Mouse (Mus musculus) subcutaneous adipose tissue, adult 2 months (tissue): Measurements from ENCODE around the gene Plekhg2. TPM values are rescaled to one million over a fixed set of nuclear protein-coding genes. Genes with fewer than 3 reads are reported as not detected.

Experiments
- polyA plus RNA-seq: library from polyadenylated mRNA; depleted of rRNA; stranded (reverse); fragments of >200 nt; gene quantifications from 2 replicates; pipeline ENCODE4 v1.2.3, GENCODE M21; 2012; ENCODE audit warnings: low replicate concordance; rRNA removed

Gene Plekhg2
- polyA plus RNA-seq: 27.6 and 51.9 TPM in 2 replicates

GRCm38 (mm10) chr7:28372251-28373108, at the start of gene Plekhg2:
Gene Plekhg2, minus strand, starts transcription at chr7:28372599.

GRCm38 (mm10) chr7:28392429-28393271, 20.3 kb upstream of the Plekhg2 start, which contains the start of the genes Med29 and Paf1:
Gene Med29, minus strand, starts transcription at chr7:28392708.
Gene Paf1, plus strand, starts transcription at chr7:28392951.

GRCm38 (mm10) chr7:28380237-28381016, 8.0 kb upstream of the Plekhg2 start, which contains the start of gene Zfp36:
Gene Zfp36, minus strand, starts transcription at chr7:28380253.

GRCm38 (mm10) chr7:28350155-28350883, 22.1 kb downstream of the Plekhg2 start, which contains the start of gene Rps16:
Gene Rps16, plus strand, starts transcription at chr7:28350652.

DNA sequence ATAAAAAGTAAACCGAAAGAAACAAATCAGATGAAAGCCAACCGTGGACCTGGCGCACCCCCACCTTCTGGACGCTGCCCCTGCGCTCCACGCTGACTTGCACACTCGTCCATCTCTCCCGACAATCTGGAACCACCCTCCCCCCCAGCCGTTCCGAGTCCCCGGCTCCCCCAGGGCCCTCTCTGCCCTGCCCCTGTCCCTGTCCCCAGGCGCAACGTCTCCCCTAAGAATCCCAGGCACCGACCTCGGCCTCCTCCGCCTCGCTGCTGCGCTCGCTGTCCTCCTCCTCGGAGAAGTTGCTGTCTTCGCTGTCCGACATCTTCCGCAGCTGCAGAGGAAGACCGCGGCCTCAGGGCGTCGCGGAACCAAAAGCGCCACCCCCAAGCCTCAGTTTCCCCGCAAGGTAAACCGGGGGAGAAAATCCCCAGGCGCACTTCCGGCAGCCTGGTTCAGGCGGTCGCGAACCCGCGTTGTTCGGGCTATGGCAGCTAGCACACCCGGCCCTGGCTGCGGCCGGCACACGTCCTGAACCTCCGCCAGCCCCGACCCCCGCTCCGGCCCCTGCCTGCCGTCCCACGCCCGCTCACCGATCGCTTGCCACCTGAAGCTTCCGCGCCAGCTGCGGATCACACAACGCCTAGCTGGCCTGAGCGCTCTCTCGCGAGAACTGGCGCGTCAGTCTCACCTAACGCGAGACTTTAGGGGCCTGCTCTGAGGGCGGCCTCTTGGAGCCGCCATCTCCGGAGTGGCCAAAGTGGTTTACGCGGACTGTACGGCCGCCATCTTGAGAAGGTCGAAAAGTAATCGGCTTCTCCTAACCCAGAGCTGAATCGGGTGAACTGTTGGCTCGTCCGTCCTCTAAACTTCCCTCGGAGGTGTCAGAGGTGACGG, 34.0 kb downstream of the Plekhg2 start, which contains the start of gene Supt5:
TSS of gene Supt5 (minus strand) at position 639 of the 891 bp plus-strand sequence.

DNA sequence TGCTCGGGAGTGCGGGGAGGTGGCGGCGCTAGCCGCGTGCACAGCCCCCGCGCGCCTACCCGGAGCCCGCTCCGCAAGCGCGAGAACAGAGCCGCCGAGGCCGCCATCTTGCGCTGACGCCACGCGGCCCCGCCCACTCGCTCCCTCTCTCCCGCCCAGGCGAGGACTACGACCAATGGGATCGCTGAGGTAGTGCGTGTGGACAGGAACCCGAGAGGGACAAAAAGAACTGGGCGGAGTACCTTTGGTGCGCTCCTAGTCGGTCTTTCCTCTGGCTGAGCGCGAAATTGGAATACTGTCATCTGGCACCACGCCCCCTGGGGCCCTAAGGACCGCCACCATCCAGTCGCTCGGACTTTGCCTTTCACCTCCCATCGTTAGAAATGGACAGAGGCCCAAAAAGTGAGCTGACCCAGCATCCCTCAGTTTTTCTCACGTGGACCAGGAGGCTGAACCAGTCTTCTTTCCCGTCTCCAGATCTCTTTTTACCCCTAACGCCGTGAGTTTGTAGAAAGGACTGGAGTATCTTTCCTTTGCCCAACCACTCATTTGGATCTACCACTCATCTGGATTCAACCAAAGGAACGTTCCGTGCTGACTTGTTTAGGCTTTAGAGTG, 60.4 kb downstream of the Plekhg2 start, which contains the start of gene Timm50:
TSS of gene Timm50 (minus strand) at position 147 of the 618 bp plus-strand sequence.

Other genes with a start within 250 kb of the Plekhg2 start
- gene 9530053A07Rik, start 243.1 kb downstream of the Plekhg2 start, polyA plus RNA-seq: 0.08 and 0.11 TPM in 2 replicates
- 25.8 and 84.3 TPM in 2 replicates for gene Fbl, start 202.9 kb downstream of the Plekhg2 start, polyA plus RNA-seq
- gene Dyrk1b, start 193.1 kb downstream of the Plekhg2 start, polyA plus RNA-seq: 41.7 and 43.4 TPM in 2 replicates
- gene Eid2, start 104.7 kb downstream of the Plekhg2 start, polyA plus RNA-seq: 4.6 and 9.1 TPM in 2 replicates
- gene Eid2b, start 94.9 kb downstream of the Plekhg2 start, polyA plus RNA-seq: 6.6 and 12.9 TPM in 2 replicates
- gene Selenov, start 81.4 kb downstream of the Plekhg2 start, polyA plus RNA-seq: 0.14 and 0.33 TPM in 2 replicates
- gene Dll3, start 70.4 kb downstream of the Plekhg2 start, polyA plus RNA-seq: 0.04 and 0.36 TPM in 2 replicates
- gene Timm50, start 60.5 kb downstream of the Plekhg2 start, polyA plus RNA-seq: 112 and 113 TPM in 2 replicates
- 92.2 and 125 TPM in 2 replicates for gene Supt5, start 33.9 kb downstream of the Plekhg2 start, polyA plus RNA-seq
- gene Rps16, start 21.9 kb downstream of the Plekhg2 start, polyA plus RNA-seq: 520 and 1,161 TPM in 2 replicates
- 35.4 and 86.7 TPM in 2 replicates for gene Zfp36, start 7.7 kb upstream of the Plekhg2 start, polyA plus RNA-seq
- 55.0 and 56.9 TPM in 2 replicates for gene Med29, start 20.1 kb upstream of the Plekhg2 start, polyA plus RNA-seq
- 75.4 and 88.0 TPM in 2 replicates for gene Paf1, start 20.4 kb upstream of the Plekhg2 start, polyA plus RNA-seq
- 9.9 and 15.1 TPM in 2 replicates for gene Gmfg, start 64.8 kb upstream of the Plekhg2 start, polyA plus RNA-seq
- 3.1 and 12.7 TPM in 2 replicates for gene Lrfn1, start 79.4 kb upstream of the Plekhg2 start, polyA plus RNA-seq
- not detected in 2 replicates for gene Ifnl2, start 137.9 kb upstream of the Plekhg2 start, polyA plus RNA-seq
- not detected in 2 replicates for gene Ifnl3, start 150.2 kb upstream of the Plekhg2 start, polyA plus RNA-seq
- 0.76 and 0.83 TPM in 2 replicates for gene Sycn, start 168.3 kb upstream of the Plekhg2 start, polyA plus RNA-seq
- gene Nccrp1, start 174.7 kb upstream of the Plekhg2 start, polyA plus RNA-seq: 0.11 TPM in 1 of 2 replicates, not detected in the other
- gene Samd4b, start 225.5 kb upstream of the Plekhg2 start, polyA plus RNA-seq: 79.8 and 99.2 TPM in 2 replicates
- 13.7 and 30.0 TPM in 2 replicates for gene Pak4, start 225.6 kb upstream of the Plekhg2 start, polyA plus RNA-seq